Mouse (Mus musculus) cerebellum, postnatal 25 days (tissue): ENCODE measurements at regions not wholly inside any gene's neighbourhood (a gene's known extent, or its start where the extent isn't known, plus 50 kb on each side); places are given as distances from the start of the nearest gene placed in this dataset.

Source experiments
- DNase-seq, 2 experiments: peaks; one replicate each; pipeline ENCODE4 v3.0.0; 2021; ENCODE audit warnings: mixed read lengths in 2 of 2

GRCm38 (mm10) chr7:92984701-92985682 is 94.7 kb upstream of the Fam181b start:
- DNase-seq: peak; percentile 52 to 56

- DNase-seq: peak in 1 of 2 experiments; percentile 5
These were observed 94.0 kb upstream of the Fam181b start for GRCm38 (mm10) chr7:92985683-92986070.

DNA sequence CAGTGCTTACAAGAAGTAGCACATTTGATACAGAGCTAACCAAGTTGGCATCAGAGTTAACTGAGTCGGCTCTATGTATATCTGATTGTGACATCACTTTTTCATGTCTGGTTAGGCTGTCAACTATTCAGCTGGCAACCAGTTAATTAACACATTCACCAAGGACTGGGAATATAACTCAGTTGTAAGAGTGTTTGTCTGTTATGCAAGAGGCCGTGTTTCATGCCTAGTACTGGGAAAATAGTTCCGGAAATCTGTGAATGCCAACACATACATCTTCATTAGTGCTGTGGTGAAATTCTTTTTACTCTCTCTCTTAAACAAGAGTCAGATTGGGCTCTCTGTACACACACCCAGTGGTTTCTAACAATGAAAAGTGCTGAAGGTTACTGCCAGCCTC is 80.8 kb upstream of the Fam181b start:
- DNase-seq: no peak

DNA sequence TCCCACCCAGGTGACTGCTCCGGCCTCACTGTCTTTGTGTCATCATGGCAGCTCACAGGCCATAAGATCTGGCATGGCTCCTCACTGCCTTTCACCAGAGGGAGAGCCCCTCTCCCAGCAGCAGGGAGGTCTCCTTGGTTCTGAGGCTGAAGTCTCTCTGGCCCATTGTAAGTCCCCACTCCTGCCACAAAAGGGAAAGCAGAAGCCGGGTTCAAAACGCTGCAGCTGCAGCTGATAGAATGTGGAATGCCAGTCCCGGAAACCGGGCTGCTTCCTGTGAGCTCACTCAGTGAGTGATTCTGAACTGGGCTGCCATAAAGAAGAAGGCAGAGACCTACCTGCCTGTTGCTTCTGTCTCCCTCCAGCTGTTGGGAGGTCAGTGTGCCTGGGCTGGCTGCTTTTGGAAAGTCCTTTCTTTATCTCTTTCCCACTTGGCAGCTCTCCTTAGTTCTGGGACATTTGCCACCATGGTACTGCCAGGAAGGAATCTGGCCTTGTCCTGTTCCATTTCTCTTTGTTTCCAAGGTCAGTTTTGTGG is 72.9 kb upstream of the Fam181b start:
- DNase-seq: peak; percentile 27 to 52

- DNase-seq: no peak
These were observed 71.9 kb upstream of the Fam181b start for GRCm38 (mm10) chr7:93007721-93008120.

DNA sequence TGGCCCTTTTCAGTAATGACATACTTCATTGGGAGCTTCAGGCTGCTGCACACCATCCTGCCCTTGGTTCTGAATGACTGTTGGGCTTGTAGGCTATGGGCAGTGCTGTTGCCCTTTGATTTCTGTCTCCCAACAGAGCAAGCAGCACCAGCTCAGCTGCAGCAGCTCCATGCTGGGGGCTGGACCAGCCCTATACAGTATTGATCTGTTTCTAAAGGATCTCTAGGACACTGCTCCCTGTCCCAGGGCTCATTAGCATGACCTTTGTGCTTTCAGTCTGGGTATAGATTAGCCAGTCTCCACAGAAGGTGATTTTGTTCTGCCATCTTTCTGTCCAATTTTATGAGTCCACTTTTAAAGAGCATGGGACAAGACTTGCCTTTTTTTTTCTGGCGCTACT is 60.3 kb upstream of the Fam181b start:
- DNase-seq: no peak

DNA sequence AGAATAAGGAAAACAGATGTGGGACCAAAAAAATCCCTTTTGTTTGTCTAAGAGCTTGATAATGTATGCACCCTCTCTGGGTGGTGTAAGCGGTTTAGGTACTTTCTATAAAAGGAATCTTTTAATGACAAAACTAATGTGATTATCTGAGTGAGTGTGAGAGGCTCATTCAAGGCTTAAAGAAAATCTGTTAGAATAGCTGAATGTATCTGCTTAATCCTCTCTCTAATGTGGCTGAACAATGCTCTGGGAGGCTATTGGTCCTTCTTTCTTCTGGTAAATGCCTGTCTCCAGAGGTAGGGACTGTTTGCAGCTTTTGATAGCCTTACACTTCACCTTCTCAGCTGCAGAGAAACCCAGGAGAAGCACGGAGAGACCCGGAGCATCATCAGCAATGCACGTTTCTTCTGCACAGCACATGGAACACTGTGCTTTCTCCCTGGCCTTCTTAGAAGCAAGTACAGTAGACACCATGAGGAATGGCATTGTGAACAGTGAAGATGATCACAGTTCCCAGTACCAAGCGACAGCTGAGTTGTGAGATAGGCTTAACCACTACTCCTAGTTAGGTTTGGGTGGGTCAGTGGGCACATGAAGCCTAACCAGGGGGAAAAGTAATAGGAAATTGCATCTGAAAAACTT is 56.1 kb upstream of the Fam181b start:
- no peak for DNase-seq

GRCm38 (mm10) chr7:93026231-93026630 is 53.4 kb upstream of the Fam181b start:
- no peak for DNase-seq
